Mouse (Mus musculus) left cerebral cortex, postnatal 4 days (tissue): ENCODE measurements around the gene Gm11939. TPM values are rescaled to one million over a fixed set of nuclear protein-coding genes. Genes with fewer than 3 reads are reported as not detected.

Source experiments
- total RNA-seq, 2 experiments: library from RNA; stranded (reverse); gene quantifications; 2 replicates each; pipeline ENCODE4 v1.2.3; 2021

Gm11939 gene
- total RNA-seq, 2 experiments from 2014 or later, result not detected

Other genes with a start within 250 kb of the Gm11939 start
- gene Krt25, start 236.5 kb downstream of the Gm11939 start, total RNA-seq, result not detected
- gene Krt26, start 221.5 kb downstream of the Gm11939 start, total RNA-seq, result not detected
- not detected for gene Krt27, start 208.4 kb downstream of the Gm11939 start, total RNA-seq
- gene Krt28, start 184.6 kb downstream of the Gm11939 start, total RNA-seq, result not detected
- 10 to 100 TPM in 1 of 2 experiments, 1 to 10 TPM in 1; 9.5 to 12.3 TPM for gene Krt10, start 170.1 kb downstream of the Gm11939 start, total RNA-seq
- 1 to 10 TPM; 1.2 to 1.7 TPM for gene Krt12, start 137.2 kb downstream of the Gm11939 start, total RNA-seq
- gene Krt20, start 121.3 kb downstream of the Gm11939 start, total RNA-seq, result not detected
- gene Krt23, start 66.3 kb downstream of the Gm11939 start, total RNA-seq, result not detected
- gene Krt39, start 38.1 kb downstream of the Gm11939 start, total RNA-seq, result not detected
- gene Krt40, start 16.3 kb downstream of the Gm11939 start, total RNA-seq, result not detected
- gene Krtap3-3, start 8.6 kb downstream of the Gm11939 start, total RNA-seq, result not detected
- gene Krtap3-2, start 2.6 kb downstream of the Gm11939 start, total RNA-seq, result not detected
- not detected for gene Krtap3-1, start 7.2 kb upstream of the Gm11939 start, total RNA-seq
- not detected for gene Krtap1-5, start 21.6 kb upstream of the Gm11939 start, total RNA-seq
- not detected for gene Krtap1-4, start 24.2 kb upstream of the Gm11939 start, total RNA-seq
- gene Krtap1-3, start 31.9 kb upstream of the Gm11939 start, total RNA-seq, result not detected
- not detected for gene Krtap9-3, start 38.6 kb upstream of the Gm11939 start, total RNA-seq
- not detected for gene Gm11938, start 43.8 kb upstream of the Gm11939 start, total RNA-seq
- gene Gm11937, start 50.7 kb upstream of the Gm11939 start, total RNA-seq, result not detected
- gene Krtap2-4, start 55.4 kb upstream of the Gm11939 start, total RNA-seq, result not detected
- not detected for gene Gm11562, start 61.0 kb upstream of the Gm11939 start, total RNA-seq
- gene Krtap4-1, start 68.8 kb upstream of the Gm11939 start, total RNA-seq, result not detected
- not detected for gene Krtap4-2, start 75.6 kb upstream of the Gm11939 start, total RNA-seq
- gene Krtap4-7, start 84.6 kb upstream of the Gm11939 start, total RNA-seq, result not detected
- gene Gm11555, start 90.8 kb upstream of the Gm11939 start, total RNA-seq, result not detected
- gene Gm11563, start 99.5 kb upstream of the Gm11939 start, total RNA-seq, result not detected
- not detected for gene Krtap4-6, start 106.5 kb upstream of the Gm11939 start, total RNA-seq
- gene Gm14190, start 131.3 kb upstream of the Gm11939 start, total RNA-seq, result not detected
- gene Gm14180, start 174.8 kb upstream of the Gm11939 start, total RNA-seq, result not detected
- gene Gm11595, start 213.4 kb upstream of the Gm11939 start, total RNA-seq, result not detected
- not detected for gene Krtap4-8, start 221.2 kb upstream of the Gm11939 start, total RNA-seq
- gene Krtap4-9, start 225.7 kb upstream of the Gm11939 start, total RNA-seq, result not detected
- gene Gm11596, start 234.0 kb upstream of the Gm11939 start, total RNA-seq, result not detected
- not detected for gene Gm11569, start 239.5 kb upstream of the Gm11939 start, total RNA-seq
- gene Gm11554, start 245.0 kb upstream of the Gm11939 start, total RNA-seq, result not detected